ENCODE assay signal across 9 mouse cellular contexts in the genomic region with DNA sequence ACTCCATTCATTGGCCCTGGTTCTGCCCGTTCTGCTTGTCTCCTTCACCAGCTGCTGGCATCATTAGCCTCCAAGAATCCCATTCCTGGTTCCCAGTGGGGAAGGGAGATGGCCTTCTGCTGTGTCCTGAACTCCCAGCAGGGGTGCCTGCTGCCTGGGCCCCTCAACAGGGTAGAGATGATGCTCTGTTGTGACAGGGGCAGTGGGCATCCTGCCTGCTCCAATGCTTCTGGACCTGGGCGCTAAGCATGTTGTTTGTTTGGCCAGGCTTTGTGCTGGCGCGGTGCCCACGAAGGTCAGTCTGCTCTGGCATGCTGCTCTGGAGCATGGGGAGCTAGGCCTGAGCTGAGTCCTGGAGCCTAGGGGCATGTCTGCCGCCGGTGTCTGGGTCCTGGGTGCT. TPM values are rescaled to one million over a fixed set of nuclear protein-coding genes. Genes with fewer than 3 reads are reported as not detected.
DNase-seq lines count a peak whose midpoint lies in the region; ATAC-seq lines count a peak whose summit lies in the region.
"Had no signal": no experiment of that assay in that cellular context is flagged by ENCODE, and none has a peak within 500 bp of the region (broad histone marks: within the 10 kb centered on the region; RNA-seq: fewer than 3 reads in every experiment).

No protein-coding gene starts in this region.

- H3K4me3 ChIP-seq in brown adipose tissue, adult 24 weeks (ENCODE audit: insufficient read depth, low read depth, low read length) = 0 out of 2 replicates have a peak overlapping the region, but pooled peaks have one; percentile 8
- H3K4me3 ChIP-seq in heart, embryonic 13.5 days = no peak overlapping the region
- H3K4me3 ChIP-seq in kidney, embryonic 16.5 days (ENCODE audit: low read length) = no peak overlapping the region
- H3K4me3 ChIP-seq: megakaryocyte, embryonic 14.5 days had no signal

- H3K4me1 ChIP-seq in brown adipose tissue, adult 24 weeks (ENCODE audit: control insufficient read depth, insufficient read depth, insufficient read length, low read length) = peaks cover 71% of the 10 kb centered on the region
- peaks cover 100% of the 10 kb centered on the region for H3K4me1 ChIP-seq in heart, embryonic 13.5 days
- H3K4me1 ChIP-seq in kidney, embryonic 16.5 days (ENCODE audit: insufficient read depth, low read length) = peaks cover 95% of the 10 kb centered on the region

- H3K27ac ChIP-seq in brown adipose tissue, adult 24 weeks (replicated peaks; ENCODE audit: low read depth, low read length) = peak overlapping the region; percentile 97
- H3K27ac ChIP-seq in heart, embryonic 13.5 days (replicated peaks) = peak overlapping the region; percentile 100
- H3K27ac ChIP-seq in kidney, embryonic 16.5 days (ENCODE audit: low read length) = peak overlapping the region; percentile 93

- ATAC-seq in heart, embryonic 13.5 days (ENCODE audit: extremely low read depth, insufficient number of reproducible peaks, low FRiP score, low TSS enrichment) = no peak
- no peak for ATAC-seq in kidney, embryonic 16.5 days (ENCODE audit: low FRiP score, low TSS enrichment)

- H3K27me3 ChIP-seq in heart, embryonic 13.5 days (replicated peaks) = no peaks in the 10 kb centered on the region
- H3K27me3 ChIP-seq in kidney, embryonic 16.5 days (ENCODE audit: insufficient read depth, low read length) = no peaks in the 10 kb centered on the region

- intact Hi-C loops in heart, postnatal 25 days (cut with DNase I) = loop anchor here (2.0 kb wide), 1 partner anchor 14 kb away; no protein-coding TSS in a partner anchor
- intact Hi-C loops in left cerebral cortex, postnatal 14 days (cut with DNase I) = no loop called here

- WGBS in heart, embryonic 13.5 days = 42% methylated on average over 7 of the region's 7 CpGs
- 59% methylated on average over 7 of the region's 7 CpGs for WGBS in kidney, embryonic 16.5 days

- no peaks in the 10 kb centered on the region for H3K36me3 ChIP-seq in heart, embryonic 13.5 days
- no peaks in the 10 kb centered on the region for H3K36me3 ChIP-seq in kidney, embryonic 16.5 days (ENCODE audit: insufficient read depth, low read length)

- H3K9me3 ChIP-seq in heart, embryonic 13.5 days = no peaks in the 10 kb centered on the region
- no peaks in the 10 kb centered on the region for H3K9me3 ChIP-seq in kidney, embryonic 16.5 days (ENCODE audit: low read length)
- H3K9me3 ChIP-seq: megakaryocyte, embryonic 14.5 days had no signal

- peak overlapping the region; percentile 85 for H3K9ac ChIP-seq in heart, embryonic 13.5 days
- peak overlapping the region; percentile 7; the same call in 1 of the 2 replicates for H3K9ac ChIP-seq in kidney, embryonic 16.5 days (replicated peaks; ENCODE audit: low read length)

- H3K4me2 ChIP-seq in heart, embryonic 13.5 days = peak overlapping the region; percentile 9; the same call in 1 of the 2 replicates
- H3K4me2 ChIP-seq in kidney, embryonic 16.5 days (replicated peaks; ENCODE audit: low read depth, low read length) = no peak overlapping the region

- DNase-seq in heart, adult 11 months = peak; percentile 97
- no peak for DNase-seq in heart, postnatal 25 days (ENCODE audit: low spot score)
- DNase-seq in ovary, postnatal 36 days (ENCODE audit: low spot score) = peak; percentile 84
- no peak for DNase-seq in left cerebral cortex, postnatal 14 days (ENCODE audit: low spot score in 2 of 2)
- no peak for DNase-seq in layer of hippocampus, adult 9-10 months (ENCODE audit: low spot score)

RNA-seq across cellular contexts. Expression of a gene that starts 16.0 kb away (rescaled TPM):
- 100 to 1,000 TPM; 249 to 297 TPM for total RNA-seq in heart, postnatal 25 days (2021)
- 32.5 and 49.7 TPM in 2 replicates for polyA plus RNA-seq in brown adipose tissue, adult 24 weeks (2012; ENCODE audit: insufficient read depth, insufficient read length, missing spikeins)
- polyA plus RNA-seq in heart, embryonic 13.5 days (2015; fragmentation: Nextera tagmentation; extraction: Ambion mirVana) = 48.9 and 50.0 TPM in 2 replicates
- 39.6 and 41.7 TPM in 2 replicates for polyA plus RNA-seq in kidney, embryonic 16.5 days (2015; fragmentation: Nextera tagmentation; extraction: Ambion mirVana)
- total RNA-seq in left cerebral cortex, postnatal 14 days (2021) = 10 to 100 TPM; 11.6 to 12.9 TPM

RNA-seq across cellular contexts. Expression of a gene that starts 31.5 kb away (rescaled TPM):
- not detected for total RNA-seq in heart, postnatal 25 days (2021)
- polyA plus RNA-seq in brown adipose tissue, adult 24 weeks (2012; ENCODE audit: insufficient read depth, insufficient read length, missing spikeins) = not detected in 2 replicates
- polyA plus RNA-seq in heart, embryonic 13.5 days (2015; fragmentation: Nextera tagmentation; extraction: Ambion mirVana) = not detected in 2 replicates
- polyA plus RNA-seq in kidney, embryonic 16.5 days (2015; fragmentation: Nextera tagmentation; extraction: Ambion mirVana) = not detected in 2 replicates
- not detected for total RNA-seq in left cerebral cortex, postnatal 14 days (2021)

RNA-seq across cellular contexts. Expression of a gene that starts 54.2 kb away (rescaled TPM):
- not detected for total RNA-seq in heart, postnatal 25 days (2021)
- not detected in 2 replicates for polyA plus RNA-seq in brown adipose tissue, adult 24 weeks (2012; ENCODE audit: insufficient read depth, insufficient read length, missing spikeins)
- polyA plus RNA-seq in heart, embryonic 13.5 days (2015; fragmentation: Nextera tagmentation; extraction: Ambion mirVana) = 0.22 TPM in 1 of 2 replicates, not detected in the other
- not detected in 2 replicates for polyA plus RNA-seq in kidney, embryonic 16.5 days (2015; fragmentation: Nextera tagmentation; extraction: Ambion mirVana)
- total RNA-seq in left cerebral cortex, postnatal 14 days (2021) = not detected

Comparison
In these comparisons a context has a peak if more than half of its experiments do, and no peak if none do; other contexts are left out.
1. DNase-seq: peak in heart, adult 11 months (single experiment) and ovary, postnatal 36 days (single experiment); none in heart, postnatal 25 days (single experiment), left cerebral cortex, postnatal 14 days (0 of 2) and layer of hippocampus, adult 9-10 months (single experiment).
2. Peak in every context shown above with its lines, with median percentiles within 50 percentile points of each other: H3K27ac ChIP-seq.